Mouse (Mus musculus): ENCODE data around the gene Zfp638.
"Not testable (repeated sequence)": the region's sequence is repeated elsewhere in the genome, so short reads cannot be mapped to it uniquely, and the experiment has no call there.

Gene Zfp638

GRCm38 (mm10) chr6:83866954-83867597 is at the start of gene Zfp638:
Gene Zfp638 (plus strand): TSS chr6:83867109.
- DNase-seq (ENCODE audit: low read depth, low spot score), result peak; percentile 94

DNA sequence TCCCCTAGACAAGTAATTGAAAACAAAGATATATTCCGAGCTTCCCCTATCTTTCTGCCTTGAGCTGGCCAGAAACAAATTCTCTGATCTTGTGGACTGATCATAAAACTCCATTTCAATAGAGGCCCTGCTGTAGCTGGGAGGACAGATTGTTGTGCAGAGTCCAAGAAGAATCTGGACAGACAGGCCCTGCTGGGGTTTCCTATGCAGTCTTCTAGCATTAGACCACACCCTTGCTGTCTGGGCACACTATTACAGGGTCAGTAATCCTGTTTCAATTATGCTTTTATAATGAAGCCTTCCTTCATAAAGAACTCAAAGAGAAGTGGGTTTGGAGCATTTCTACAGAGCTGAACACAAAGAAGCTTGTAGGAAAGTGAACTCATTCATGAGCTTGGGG is 47.9 kb upstream of the Zfp638 start:
- DNase-seq (ENCODE audit: low read depth, low spot score), result no peak

DNA sequence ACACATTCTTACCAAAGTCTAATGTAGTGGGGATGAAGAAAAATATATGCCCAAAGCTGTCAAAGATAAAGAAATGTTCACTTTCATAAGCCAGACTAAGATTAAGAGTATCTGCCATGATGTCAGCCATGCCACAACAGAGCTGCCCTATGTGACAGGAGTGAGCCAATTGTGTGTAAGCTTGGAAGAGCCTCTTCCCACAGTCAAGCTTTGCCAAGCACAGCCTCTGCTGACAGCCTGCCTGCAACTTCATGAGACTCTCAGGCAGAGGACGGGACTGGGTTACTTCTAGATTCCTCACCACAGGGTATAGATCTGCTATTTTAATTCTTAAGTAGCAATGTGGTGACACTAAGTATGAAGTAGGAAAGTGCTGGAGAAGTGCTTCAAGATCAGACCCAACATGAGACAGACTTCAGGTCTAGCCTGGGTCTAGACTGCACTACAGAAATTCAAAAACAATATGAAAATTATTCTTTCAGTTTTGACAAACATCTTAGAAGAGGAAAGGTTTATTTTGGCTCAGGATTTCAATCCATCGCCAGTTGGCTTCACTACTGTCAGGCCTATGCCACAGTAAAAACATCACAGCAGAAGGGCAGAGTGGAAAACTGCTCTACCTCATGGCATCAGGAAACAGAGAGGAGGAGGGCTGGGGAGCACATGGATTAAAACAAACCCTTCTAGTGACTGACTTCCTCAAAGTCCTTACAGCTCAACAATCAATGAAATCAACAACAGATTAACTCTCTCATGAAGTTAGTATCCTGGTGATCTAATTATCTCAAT is 46.0 kb upstream of the Zfp638 start:
- peak; percentile 36 for DNase-seq (ENCODE audit: low read depth, low spot score)

GRCm38 (mm10) chr6:83821856-83822255 is 45.1 kb upstream of the Zfp638 start:
- no peak for DNase-seq (ENCODE audit: low read depth, low spot score)

DNA sequence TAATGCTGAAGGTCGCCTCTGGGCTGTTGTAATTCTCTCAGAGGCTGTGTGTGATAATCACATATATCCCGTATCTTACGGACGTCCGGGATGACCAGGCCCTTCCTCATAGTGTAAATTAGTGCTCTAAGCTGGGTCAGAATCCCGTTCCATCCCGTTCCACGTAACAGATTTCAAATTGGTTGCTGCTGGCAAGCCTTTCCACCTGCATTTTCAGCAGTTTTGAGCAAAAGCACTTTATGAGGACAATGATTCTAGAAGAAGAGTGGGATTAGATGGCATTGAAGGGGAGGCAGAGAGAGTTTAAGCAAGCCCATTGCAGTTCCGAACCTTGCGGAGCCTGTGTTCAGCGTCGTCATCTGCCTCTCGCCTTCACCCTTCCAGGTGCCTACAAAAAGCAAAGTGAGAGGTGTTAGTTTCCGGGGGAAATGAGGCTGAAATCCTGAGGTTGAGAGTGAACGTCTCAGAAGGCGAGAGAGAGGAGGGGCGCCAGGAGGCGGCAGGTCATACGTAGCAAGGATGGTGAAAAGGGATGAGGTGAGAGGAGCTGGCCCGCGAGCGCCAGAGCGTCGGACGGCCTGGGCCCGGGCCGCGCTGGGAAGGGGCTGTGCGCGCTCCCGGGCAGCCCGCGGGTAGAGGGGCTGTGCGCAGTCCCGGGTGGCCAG is 35.8 kb upstream of the Zfp638 start:
- peak; percentile 75 for DNase-seq (ENCODE audit: low read depth, low spot score)

DNA sequence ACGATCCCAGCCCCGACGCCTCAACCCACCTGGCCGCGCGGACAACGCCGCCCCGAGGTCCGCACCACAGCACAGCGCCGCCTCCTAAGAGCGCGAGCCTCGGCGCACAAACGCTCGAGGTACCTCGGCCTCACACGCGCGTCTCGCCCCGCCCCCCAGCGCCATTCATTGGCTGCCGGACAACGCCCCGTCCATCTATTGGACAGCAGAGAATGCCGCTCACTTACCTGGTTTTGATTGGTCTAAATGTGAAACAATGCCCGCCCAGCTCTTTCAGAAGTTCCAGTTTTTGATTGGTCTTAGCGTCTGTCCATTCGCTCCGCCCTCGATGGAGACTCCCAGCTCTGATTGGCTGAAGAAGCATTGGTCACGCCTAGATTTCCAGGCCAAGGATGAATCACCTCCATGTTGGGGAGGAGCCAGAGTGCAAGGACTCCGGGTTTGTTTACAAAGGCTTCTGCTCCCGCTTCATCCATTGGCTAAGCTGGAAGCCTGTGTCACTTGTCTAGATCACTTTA is 35.2 kb upstream of the Zfp638 start, which contains the start of gene Paip2b:
TSS of gene Paip2b (minus strand) at position 136 of the 518 bp plus-strand sequence.
- DNase-seq (ENCODE audit: low read depth, low spot score), result peak; percentile 100

- DNase-seq (ENCODE audit: low read depth, low spot score), result not testable (repeated sequence)
Observed at GRCm38 (mm10) chr6:83832393-83832792, 34.5 kb upstream of the Zfp638 start.

DNA sequence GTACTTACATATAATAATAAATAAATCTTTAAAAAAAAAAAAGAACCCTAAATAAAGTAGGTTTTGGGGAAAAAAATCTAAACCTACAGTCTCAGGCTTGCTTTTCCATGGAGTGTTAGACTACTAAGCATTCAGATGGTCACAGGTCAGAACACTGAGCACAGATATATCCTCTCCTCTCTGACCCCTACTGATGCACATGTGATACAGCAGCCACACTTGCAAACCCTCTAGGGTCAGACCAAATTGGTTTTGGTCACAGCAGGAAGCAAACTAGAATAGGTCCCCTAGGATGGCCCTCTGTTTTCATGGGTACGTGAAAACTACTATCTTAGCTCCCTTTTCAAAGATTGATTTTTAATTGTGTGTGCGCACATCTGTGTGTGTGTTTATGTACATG is 30.1 kb upstream of the Zfp638 start:
- no peak for DNase-seq (ENCODE audit: low read depth, low spot score)

DNA sequence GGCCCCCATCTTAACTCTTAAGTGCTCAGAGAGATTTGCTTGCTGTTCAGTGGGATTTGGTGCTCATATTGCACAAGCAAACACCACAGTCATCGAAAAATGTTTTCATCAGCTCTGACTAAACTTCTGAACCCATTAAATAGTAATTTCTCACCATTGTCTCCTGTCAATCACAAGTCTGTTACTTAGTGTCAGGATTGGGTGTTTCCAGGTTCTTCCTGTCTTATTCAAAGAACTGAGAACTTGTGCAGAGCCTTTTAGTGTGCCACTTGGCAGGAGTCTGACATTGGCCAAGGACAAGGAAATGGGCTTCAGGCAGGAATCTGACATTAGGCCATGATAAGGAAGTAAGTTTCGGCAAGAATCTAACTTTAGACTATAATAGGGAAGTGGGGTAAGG is 28.9 kb upstream of the Zfp638 start:
- no peak for DNase-seq (ENCODE audit: low read depth, low spot score)

GRCm38 (mm10) chr6:83840086-83840485 is 26.8 kb upstream of the Zfp638 start:
- no peak for DNase-seq (ENCODE audit: low read depth, low spot score)

GRCm38 (mm10) chr6:83844913-83845312 is 22.0 kb upstream of the Zfp638 start:
- DNase-seq (ENCODE audit: low read depth, low spot score), result no peak

DNA sequence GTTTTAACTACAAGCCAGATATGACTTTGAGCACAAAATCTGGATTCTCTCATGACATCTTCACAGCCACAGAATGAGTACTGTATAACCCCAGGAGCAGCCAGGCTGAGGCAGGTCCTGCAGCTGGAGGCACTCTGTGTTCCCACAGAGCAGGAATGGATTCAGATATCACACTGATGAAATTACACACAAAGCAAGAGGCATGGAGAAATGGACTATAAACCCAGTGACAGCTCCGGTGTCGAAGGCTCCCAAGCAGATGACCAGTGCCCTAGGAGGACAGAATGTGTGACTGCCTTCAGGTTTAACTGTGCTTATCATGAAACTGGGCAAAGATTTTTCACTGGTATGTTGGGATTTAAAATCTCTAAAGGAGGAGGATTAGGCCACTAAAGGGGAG is 20.8 kb upstream of the Zfp638 start:
- DNase-seq (ENCODE audit: low read depth, low spot score), result no peak

GRCm38 (mm10) chr6:83849446-83849845 is 17.5 kb upstream of the Zfp638 start:
- no peak for DNase-seq (ENCODE audit: low read depth, low spot score)

GRCm38 (mm10) chr6:83857476-83857875 is 9.4 kb upstream of the Zfp638 start:
- DNase-seq (ENCODE audit: low read depth, low spot score), result peak; percentile 88

DNA sequence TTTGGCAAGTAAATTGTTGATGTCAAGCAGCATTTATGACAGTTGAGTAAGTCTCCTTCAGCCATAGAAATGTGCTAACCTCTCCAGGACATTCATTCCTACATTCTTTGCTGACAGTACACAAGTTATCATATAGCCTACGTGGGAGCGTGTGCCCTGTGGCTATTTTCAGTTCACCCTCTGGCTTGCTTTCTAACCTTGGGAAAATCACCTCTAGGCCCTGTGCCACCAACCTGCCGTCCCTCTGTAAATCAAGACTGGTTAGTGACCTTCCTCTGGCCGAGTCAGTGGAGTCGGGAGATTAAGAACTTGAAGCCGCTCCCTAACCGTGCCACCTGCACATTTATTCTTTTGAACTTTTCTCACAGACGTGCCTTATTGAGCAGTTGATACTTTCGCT is 6.9 kb upstream of the Zfp638 start:
- no peak for DNase-seq (ENCODE audit: low read depth, low spot score)

DNA sequence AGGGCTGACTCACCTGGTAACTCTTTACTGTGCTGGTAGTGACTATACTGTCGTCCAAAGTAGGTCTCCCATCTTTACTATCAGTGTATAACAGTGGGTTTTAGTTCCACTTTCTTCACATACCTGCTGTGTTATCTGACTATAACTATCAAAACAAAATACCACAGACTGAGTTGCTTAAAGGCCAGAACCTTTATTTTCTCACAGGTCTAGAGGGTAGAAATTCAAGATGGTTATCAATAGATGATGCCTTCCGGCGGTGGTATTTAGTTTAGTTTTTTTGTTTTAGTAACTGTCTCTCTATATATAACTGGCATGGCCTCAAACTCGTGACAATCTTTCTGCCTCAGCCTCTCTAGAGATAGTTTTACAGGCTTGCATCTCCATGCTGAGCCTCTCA is 3.4 kb upstream of the Zfp638 start:
- no peak for DNase-seq (ENCODE audit: low read depth, low spot score)

DNA sequence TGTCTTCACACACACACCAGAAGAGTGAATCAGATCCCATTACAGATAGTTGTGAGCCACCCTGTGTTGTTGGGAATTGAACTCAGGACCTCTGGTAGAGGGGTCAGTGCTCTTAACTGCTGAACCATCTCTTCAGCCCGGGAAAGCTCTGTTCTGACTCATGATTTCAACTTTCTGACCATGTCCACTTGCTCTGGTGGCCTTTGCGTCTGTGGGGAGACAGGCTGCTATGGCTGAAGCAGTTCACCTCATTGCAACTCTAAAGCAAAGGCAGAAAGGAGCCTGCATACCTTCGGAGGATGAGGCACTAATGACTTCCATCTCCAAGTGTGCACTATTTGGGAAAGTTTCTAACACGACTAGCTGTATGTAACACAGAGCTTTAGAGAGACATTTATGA is 486 bp upstream of the Zfp638 start:
- DNase-seq (ENCODE audit: low read depth, low spot score), result no peak

- peak; percentile 87 for DNase-seq (ENCODE audit: low read depth, low spot score)
Observed at GRCm38 (mm10) chr6:83867598-83868585, 983 bp downstream of the Zfp638 start.

GRCm38 (mm10) chr6:83879815-83880214 is 12.9 kb downstream of the Zfp638 start:
- peak; percentile 63 for DNase-seq (ENCODE audit: low read depth, low spot score)

GRCm38 (mm10) chr6:83886789-83887188 is 19.9 kb downstream of the Zfp638 start:
- no peak for DNase-seq (ENCODE audit: low read depth, low spot score)

GRCm38 (mm10) chr6:83888802-83889201 is 21.9 kb downstream of the Zfp638 start:
- DNase-seq (ENCODE audit: low read depth, low spot score), result no peak

Measured in brain, adult 2 months (tissue).